Mouse (Mus musculus) monocyte, adult 5-6 weeks (primary cell): ENCODE measurements around the gene Slc9a6. TPM values are rescaled to one million over a fixed set of nuclear protein-coding genes. Genes with fewer than 3 reads are reported as not detected.

Source experiments
- ATAC-seq: fragments of 153-309, 156-312 bp; replicated peaks from 2 replicates; pipeline ENCODE4 v1.8.0; 2017; ENCODE audit warnings: mild to moderate bottlenecking; ENCODE audit not compliant: low TSS enrichment, insufficient number of reproducible peaks, severe bottlenecking, poor library complexity, low FRiP score
- total RNA-seq: library from RNA; stranded (forward); fragments of 200-1000, 200-491, 200-594 nt; gene quantifications from 3 replicates; pipeline ENCODE4 v1.2.3, GENCODE M21; 2017

The Slc9a6 gene
- total RNA-seq, 1 experiment from 2014 or later: 11.3 TPM

DNA sequence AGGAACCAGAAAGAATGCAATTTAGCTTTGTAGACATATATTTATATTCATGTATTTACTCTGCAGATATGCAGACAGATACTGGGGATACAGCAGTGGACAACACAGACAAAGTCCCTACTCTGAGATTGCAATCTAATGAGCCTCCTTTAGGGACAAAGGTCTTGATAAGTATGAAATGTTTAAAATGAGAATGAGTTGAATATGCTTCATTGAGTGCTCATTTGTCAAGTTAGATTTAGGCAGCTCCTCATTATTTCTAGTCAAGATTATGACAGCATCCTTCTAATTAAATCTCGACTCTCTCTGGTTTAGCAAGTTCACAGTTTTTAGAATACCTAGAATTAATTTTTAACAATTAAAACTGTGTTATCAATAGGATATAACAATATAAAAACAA is 103.1 kb downstream of the Slc9a6 start:
- ATAC-seq: no peak

Other genes with a start within 250 kb of the Slc9a6 start
- gene Smim10l2a, start 235.2 kb upstream of the Slc9a6 start, total RNA-seq: 0.19 TPM in 1 of 3 replicates, not detected in the others
- 8.1 to 16.1 TPM in 2 of 3 replicates, not detected in the other for gene Gm2174, start 161.8 kb upstream of the Slc9a6 start, total RNA-seq
- 62.3 to 99.4 TPM (median 94.4 TPM) in 3 replicates for gene Ints6l, start 154.9 kb upstream of the Slc9a6 start, total RNA-seq
- gene Gm10477, start 85.0 kb upstream of the Slc9a6 start, total RNA-seq: not detected in 3 replicates
- not detected in 3 replicates for gene Gm648, start 60.2 kb upstream of the Slc9a6 start, total RNA-seq
- 7.4 to 9.4 TPM (median 8.1 TPM) in 3 replicates for gene Mmgt1, start 11.7 kb upstream of the Slc9a6 start, total RNA-seq
- 0.67 to 22.2 TPM (median 0.96 TPM) in 3 replicates for gene Fhl1, start 122.0 kb downstream of the Slc9a6 start, total RNA-seq
- gene Map7d3, start 212.6 kb downstream of the Slc9a6 start, total RNA-seq: 1.3 to 1.9 TPM in 2 of 3 replicates, not detected in the other